Mouse (Mus musculus) C3H10T1/2 (cell line): ENCODE data around the gene Fam122b. TPM values are rescaled to one million over a fixed set of nuclear protein-coding genes. Genes with fewer than 3 reads are reported as not detected.

Source experiments
- polyA plus RNA-seq, 2 experiments: library from polyadenylated mRNA; unstranded; fragments of >200 nt; fragmentation: generic; extraction: Trizol; gene quantifications; one replicate each; pipeline ENCODE4 v1.2.1; 2012; ENCODE audit warnings: missing spikeins in 2 of 2

The Fam122b gene
- 1 to 10 TPM in 1 of 2 experiments, under 1 TPM in 1; 0.28 to 4.2 TPM for polyA plus RNA-seq

DNA sequence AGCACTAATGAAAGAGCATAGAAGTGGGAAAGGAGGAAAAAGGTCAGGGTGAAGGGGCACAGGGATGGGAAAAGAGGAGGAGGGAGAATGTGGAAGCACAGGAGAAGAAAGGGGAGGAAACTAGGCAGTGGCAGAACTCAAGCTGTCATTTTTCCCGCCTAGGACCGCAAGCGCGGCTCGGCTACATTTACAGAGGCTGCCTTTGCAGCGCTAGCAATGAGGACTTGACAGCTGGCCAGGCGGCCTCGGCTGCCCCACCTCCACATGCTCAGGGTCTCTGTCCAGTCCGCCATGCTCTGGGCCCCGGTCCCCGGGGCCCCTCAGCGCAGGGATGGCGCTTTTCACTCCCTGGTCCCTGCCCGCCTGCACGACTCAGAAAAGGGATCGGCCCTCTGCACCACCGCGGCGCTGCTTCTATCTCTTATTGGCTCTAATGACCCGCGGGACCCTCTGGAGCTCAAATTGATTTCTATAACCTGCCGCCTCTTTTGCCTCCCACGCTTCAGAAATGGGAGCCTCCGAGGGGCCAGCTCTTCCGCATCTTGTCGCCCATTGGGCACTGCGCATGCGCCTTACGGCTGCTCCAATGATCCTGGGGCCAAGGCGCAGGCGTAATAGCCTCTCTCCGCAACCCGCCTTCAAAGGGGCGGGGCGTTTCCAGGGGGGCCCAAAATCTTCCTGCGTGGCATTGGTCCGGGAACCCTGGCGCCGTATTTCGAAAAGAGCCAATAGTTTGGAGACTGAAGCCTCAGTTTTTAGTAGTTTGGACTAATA, at the start of gene Fam122b:
Fam122b (minus strand) TSS at position 517 of the 774 bp plus-strand sequence.

DNA sequence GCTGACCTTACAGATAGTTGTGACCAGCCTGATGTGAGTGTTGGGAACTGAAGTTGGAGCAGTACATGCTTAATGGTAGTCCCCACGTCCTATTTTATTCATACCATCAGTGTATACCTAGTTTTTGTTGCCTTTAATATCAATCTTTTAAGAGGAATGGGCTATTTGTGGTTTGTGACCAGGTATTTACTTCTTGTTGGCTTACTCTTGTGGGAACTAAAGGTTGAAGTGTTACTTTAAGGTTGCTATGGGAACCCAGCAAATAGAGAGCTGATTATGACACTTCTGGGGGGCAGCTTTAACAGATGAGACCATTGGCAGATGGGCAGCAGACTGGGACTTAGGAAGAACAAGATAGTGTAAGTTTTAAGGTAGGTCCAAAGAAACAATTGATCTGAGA, 3.5 kb upstream of the Fam122b start, which contains the start of gene Fam122c:
Fam122c (plus strand) TSS at position 301 of the 400 bp plus-strand sequence.

DNA sequence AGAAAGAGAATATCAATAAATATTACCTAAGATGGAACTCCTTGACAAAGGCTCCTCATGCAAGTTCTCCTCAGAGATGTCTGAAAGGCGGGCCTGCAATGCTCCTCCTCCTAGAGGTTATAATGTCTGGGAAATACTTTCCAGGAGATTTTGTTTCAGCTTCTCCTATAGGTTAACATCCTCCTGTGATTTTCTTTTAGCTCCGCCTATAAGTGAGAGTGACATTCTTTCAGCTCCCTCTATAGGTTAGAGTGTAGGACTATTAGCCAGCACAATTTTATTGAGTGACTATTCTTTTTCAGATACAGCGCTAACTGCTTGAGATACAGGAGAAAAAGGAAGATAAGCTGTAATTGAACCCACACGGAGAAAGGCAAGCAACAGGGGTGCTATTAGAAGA, 29.6 kb downstream of the Fam122b start, which contains the start of gene Plac1:
Plac1 (minus strand) TSS at position 101 of the 400 bp plus-strand sequence.

Other genes starting within 250 kb of the Fam122b start
- gene Plac1, start 29.7 kb downstream of the Fam122b start, polyA plus RNA-seq, result 1 to 10 TPM; 1.2 to 4.9 TPM
- not detected for gene Fam122c, start 3.6 kb upstream of the Fam122b start, polyA plus RNA-seq
- 1 to 10 TPM in 1 of 2 experiments, under 1 TPM in 1; 0.28 to 3.1 TPM for gene Mospd1, start 100.7 kb upstream of the Fam122b start, polyA plus RNA-seq
- not detected for gene Etd, start 165.1 kb upstream of the Fam122b start, polyA plus RNA-seq